Mouse (Mus musculus): Measurements from ENCODE around the gene Spo11.

GRCm38 (mm10) chr2:172971865-172972264, 5.6 kb upstream of the Spo11 start:
- TF ChIP-seq POLR2A (IDR thresholded peaks at IDR 0.05; ENCODE audit: low read depth, low read length) (no peak), CTCF (IDR thresholded peaks at IDR 0.05; ENCODE audit: borderline replicate concordance, insufficient read depth, low read length) (no peak)
